Mouse (Mus musculus): ENCODE measurements around the gene Foxp1.

Gene Foxp1

GRCm38 (mm10) chr6:98991900-98992771 lies 530.4 kb downstream of the Foxp1 start:
- DNase-seq (ENCODE audit: low read depth) = peak; percentile 29

GRCm38 (mm10) chr6:98987533-98988169 lies 534.9 kb downstream of the Foxp1 start:
- DNase-seq (ENCODE audit: low read depth) = no peak

- no peak for DNase-seq (ENCODE audit: low read depth)
Measured at GRCm38 (mm10) chr6:98985452-98985851, 537.1 kb downstream of the Foxp1 start.

- no peak for DNase-seq (ENCODE audit: low read depth)
Measured at GRCm38 (mm10) chr6:98984626-98985025, 537.9 kb downstream of the Foxp1 start.

GRCm38 (mm10) chr6:98984026-98984425 lies 538.5 kb downstream of the Foxp1 start:
- no peak for DNase-seq (ENCODE audit: low read depth)

- no peak for DNase-seq (ENCODE audit: low read depth)
Measured at GRCm38 (mm10) chr6:98983311-98983838, 539.1 kb downstream of the Foxp1 start.

DNA sequence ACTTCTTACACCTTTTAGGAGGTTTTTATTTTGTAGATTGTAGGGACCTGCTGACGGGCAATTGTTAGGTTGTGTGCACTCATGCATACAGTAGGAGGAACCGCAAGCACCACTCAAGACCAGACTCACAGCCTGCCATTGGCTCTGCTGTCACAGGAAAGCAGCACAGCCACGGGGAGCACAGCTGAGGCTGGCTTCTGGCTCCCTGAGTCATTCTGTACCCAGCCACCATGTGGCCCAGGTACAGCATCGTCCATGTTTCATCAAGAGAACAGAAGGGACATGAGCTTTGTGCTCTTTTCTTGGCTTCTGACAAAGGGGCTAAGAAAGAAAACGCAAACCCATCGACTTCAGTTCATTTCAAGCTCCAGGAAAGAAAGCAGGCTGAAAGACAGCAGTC lies 541.3 kb downstream of the Foxp1 start:
- no peak for DNase-seq (ENCODE audit: low read depth)

- no peak for DNase-seq (ENCODE audit: low read depth)
Measured at GRCm38 (mm10) chr6:98980432-98980831, 542.1 kb downstream of the Foxp1 start.

GRCm38 (mm10) chr6:98980001-98980400 lies 542.5 kb downstream of the Foxp1 start:
- DNase-seq (ENCODE audit: low read depth) = no peak

- no peak for DNase-seq (ENCODE audit: low read depth)
Measured at GRCm38 (mm10) chr6:98977806-98978205, 544.7 kb downstream of the Foxp1 start.

DNA sequence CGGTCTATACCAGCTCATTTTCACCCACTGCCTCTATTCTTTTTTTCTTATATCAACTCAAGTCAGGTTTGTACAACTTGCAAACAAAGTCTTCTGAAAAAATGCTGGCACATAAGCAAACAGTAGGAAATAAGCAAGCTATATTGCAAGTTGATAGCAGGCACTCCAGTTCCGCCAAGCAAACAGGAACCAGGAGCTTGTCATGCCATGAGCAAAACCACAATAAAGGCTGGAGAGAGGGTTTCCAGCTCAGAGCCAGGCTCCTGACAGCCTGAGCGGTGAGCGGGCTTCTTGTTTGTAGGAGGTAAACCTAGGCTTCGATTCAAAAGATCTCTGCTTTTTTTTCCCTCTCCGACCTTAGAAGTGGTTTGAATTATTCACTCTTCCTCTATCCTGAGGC lies 546.6 kb downstream of the Foxp1 start:
- no peak for DNase-seq (ENCODE audit: low read depth)

DNA sequence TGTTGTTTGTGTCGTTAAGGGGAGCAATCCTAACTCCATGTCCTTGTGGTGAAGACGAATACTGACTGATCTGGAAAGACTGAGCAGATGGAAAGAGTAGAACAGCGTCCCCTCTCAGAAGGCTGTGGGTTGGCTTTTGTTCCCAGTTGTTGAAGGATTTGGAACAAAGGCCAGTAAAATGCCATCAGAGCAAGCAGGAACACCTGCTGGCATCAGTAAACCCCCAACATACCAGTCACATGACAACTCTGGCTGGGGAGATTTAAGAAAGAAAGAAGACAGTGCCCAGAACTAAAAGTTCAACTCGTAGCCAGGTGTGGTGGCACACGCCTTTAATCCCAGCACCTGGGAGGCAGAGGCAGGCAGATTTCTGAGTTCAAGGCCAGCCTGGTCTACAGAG lies 549.1 kb downstream of the Foxp1 start:
- DNase-seq (ENCODE audit: low read depth) = no peak

DNA sequence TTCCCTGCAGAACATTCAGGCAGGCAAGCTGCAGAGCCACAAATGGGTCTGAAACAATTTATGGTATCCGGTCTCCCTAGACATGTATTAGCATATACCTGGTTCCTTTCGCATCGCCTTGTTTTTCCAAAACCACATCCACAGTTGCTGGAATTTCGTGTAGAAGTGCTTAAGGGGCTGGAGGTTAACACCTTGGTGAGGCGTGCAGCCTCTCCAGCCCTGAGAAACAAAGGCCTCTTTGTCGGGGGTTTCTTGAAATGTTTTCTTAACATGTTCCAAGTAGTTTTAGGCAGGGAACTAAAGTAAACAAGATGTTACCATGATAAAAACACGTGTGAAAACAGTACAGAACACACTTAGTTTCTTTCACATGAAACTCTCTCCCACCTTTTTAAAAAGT lies 550.1 kb downstream of the Foxp1 start:
- DNase-seq (ENCODE audit: low read depth) = no peak

DNA sequence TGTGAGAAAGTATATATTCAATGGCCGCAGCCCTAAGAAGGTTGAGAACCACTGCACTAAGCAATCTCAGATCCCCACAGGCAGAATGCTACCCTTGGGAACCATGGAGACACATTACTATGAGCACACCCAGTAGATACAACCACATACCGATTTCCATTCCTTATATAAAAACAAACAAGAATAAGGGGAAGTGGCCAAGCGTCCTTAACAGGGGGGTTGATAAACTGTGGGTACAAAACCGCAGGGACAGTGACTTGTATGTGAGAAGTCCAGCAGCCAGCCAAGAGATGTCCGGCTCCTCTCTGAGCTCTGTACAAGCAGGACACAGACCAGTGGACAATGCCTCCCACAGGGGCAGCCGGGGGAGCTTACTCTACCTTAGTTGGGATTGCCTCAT lies 563.2 kb downstream of the Foxp1 start:
- DNase-seq (ENCODE audit: low read depth) = no peak

- DNase-seq (ENCODE audit: low read depth) = peak; percentile 39
Measured at GRCm38 (mm10) chr6:98956522-98957169, 565.9 kb downstream of the Foxp1 start.

- no peak for DNase-seq (ENCODE audit: low read depth)
Measured at GRCm38 (mm10) chr6:98955706-98956105, 566.8 kb downstream of the Foxp1 start.

GRCm38 (mm10) chr6:98954439-98954838 lies 568.1 kb downstream of the Foxp1 start:
- DNase-seq (ENCODE audit: low read depth) = no peak

DNA sequence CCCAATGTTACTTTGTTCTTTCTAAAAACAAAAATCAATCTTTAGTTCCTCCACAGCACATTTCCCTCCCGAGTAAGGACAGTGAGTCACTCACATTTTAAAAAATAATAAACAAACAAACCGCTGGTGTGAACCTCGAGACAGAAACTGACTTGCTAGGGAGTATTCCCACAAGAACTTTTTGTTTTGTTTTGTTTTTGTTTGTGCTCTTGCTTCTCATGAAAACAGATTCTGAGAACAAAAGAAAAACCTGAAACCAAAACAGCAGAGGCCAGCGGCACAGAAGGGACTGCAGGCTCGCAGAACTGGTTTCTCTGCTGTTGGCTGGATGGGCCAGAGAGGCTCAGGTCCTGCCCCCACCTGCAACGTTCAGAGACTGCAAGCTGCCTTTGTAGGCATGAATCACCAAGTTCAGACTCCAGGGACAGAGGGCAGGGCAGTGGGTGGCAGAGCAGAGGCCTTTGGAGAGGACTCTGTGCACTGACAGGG lies 572.8 kb downstream of the Foxp1 start:
- DNase-seq (ENCODE audit: low read depth) = no peak

DNA sequence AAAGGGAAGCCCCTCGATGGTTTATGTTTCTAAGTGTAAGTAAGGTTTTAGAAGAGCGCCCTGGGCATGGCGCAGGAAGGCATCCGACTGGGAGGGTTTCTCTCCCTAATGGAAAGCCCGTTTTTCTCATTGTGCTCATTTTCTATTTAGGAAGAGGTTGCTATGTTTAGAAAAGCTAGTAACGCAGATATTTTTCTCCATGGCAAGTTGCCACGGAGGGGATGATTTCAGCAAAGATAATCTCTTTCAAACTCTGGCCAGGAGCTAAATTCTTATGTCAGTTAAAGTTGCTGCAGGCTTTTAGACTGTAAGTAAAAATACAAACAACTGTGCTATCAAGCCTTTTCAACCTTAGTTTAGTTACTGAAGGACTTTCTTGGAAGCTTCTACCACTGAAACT lies 573.2 kb downstream of the Foxp1 start:
- DNase-seq (ENCODE audit: low read depth) = no peak

- no peak for DNase-seq (ENCODE audit: low read depth)
Measured at GRCm38 (mm10) chr6:98948153-98949141, 574.1 kb downstream of the Foxp1 start.

GRCm38 (mm10) chr6:98947486-98948152 lies 574.9 kb downstream of the Foxp1 start:
- DNase-seq (ENCODE audit: low read depth) = no peak
